Mouse (Mus musculus): ENCODE results near the gene Gm21969. TPM values are rescaled to one million over a fixed set of nuclear protein-coding genes. Genes with fewer than 3 reads are reported as not detected.

The Gm21969 gene
- total RNA-seq, 2 experiments from 2014 or later, result not detected

DNA sequence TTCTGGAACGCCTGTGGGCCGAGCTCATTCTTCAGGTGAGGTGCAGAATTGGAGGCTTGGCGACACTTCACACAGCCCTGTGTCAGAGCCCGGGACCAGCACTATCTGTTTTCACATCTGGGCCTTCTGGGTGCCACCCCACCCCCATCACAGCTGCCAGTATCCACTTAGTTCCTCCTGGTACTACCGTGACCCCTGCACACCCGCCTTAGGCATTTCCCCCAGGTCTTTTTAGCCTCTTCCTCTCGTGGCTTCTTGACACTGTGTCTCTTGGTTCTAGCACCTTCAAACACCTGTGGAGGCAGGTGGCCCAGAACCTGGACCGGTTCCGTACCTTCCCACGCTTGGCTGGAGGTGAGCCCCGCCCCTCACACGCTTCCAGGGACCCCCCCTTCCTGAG is 37.3 kb downstream of the Gm21969 start:
- intact Hi-C loops (cut with DNase I), result no loop called here
- no peak for DNase-seq (ENCODE audit: low spot score in 2 of 2)

DNA sequence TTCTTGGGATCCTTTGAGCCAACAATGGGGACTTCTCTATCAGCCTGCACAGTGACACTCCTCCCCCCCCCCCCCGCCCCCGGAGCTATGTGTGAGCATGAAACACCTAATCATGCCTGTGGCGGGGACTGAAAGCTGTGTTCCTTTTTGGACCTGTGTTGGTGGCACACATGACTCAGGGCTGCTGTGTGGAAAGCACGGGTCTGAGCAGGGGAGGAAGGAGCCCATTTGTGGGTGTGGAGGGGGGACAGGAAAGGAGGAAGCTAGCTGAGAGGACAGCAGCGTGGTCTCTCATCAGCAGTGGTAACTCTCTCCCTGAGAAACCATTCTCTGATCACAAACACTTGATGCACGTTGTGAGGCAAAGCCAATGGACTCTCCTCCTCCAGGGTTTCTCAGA is 37.8 kb downstream of the Gm21969 start:
- intact Hi-C loops (cut with DNase I), result no loop called here
- peak in 1 of 2 experiments; percentile 28 for DNase-seq (ENCODE audit: low spot score in 2 of 2)

DNA sequence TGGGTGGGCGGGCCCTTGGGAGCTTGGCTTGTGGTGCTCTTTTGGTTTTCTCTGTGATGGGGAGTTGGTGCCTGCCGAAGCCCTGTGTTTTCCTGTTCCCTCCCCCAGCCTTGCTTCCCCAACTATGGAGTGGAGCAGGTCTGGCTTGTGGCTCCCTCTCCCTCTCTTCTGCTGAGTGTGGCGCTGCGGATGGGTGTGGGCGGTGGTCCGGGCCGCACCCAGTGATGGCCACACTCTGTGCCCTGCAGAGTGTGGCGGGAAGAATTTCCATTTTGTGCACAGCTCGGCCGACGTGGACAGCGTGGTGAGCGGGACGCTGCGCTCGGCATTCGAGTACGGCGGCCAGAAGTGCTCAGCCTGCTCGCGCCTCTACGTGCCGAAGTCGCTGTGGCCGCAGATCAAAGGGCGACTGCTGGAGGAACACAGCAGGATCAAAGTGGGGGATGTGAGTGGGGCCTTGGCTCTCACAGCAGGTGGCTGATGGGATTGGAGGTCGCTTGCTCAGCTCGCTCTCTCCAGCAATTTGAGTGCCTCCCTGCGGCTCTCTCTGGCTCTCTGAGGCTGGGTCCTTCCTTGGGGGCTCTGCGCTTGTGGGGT is 38.9 kb downstream of the Gm21969 start:
- DNase-seq (ENCODE audit: low spot score in 2 of 2), result no peak
- intact Hi-C loops (cut with DNase I), result no loop called here

DNA sequence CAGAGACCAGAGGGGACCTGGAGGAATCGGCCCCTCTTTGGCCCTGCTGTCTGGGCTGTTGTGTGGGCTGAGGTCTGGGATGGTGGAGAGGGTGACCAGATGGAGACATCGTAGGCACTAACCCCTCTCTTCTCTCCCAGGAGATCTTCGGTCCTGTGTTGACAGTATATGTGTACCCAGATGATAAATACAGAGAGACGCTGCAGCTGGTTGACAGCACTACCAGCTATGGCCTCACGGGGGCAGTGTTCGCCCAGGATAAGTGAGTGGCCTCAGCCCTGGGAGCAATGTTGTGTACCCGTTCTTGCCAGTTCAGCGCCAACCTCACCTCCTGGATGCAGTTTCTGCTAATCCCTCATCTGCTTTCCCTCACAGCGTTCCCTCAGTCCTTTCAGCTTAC is 41.0 kb downstream of the Gm21969 start:
- peak; percentile 74 to 78 for DNase-seq (ENCODE audit: low spot score in 2 of 2)
- intact Hi-C loops (cut with DNase I), result loop anchor here (1.0 to 2.0 kb wide), 2 partner anchors 26 to 215 kb away; no protein-coding TSS in a partner anchor

DNA sequence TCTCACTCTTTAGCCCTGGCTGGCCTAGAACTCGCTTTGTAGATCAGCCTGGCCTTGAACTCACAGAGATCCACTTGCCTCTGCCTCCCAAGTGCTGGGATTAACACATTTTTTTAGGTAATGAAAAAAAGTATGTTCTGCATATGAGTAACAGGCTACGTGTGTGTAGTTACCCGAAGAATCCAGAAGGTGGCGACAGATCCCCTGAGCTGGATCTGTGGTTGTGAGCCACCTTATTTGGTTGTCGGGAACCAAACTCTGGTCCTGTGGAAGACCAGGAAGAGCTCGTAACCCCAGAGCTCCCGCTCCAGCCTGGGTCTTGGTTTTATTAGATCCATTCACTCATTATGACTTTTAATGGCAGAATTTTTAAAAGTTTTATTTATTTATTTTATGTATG is 43.9 kb downstream of the Gm21969 start:
- DNase-seq (ENCODE audit: low spot score in 2 of 2), result no peak
- intact Hi-C loops (cut with DNase I), result no loop called here

DNA sequence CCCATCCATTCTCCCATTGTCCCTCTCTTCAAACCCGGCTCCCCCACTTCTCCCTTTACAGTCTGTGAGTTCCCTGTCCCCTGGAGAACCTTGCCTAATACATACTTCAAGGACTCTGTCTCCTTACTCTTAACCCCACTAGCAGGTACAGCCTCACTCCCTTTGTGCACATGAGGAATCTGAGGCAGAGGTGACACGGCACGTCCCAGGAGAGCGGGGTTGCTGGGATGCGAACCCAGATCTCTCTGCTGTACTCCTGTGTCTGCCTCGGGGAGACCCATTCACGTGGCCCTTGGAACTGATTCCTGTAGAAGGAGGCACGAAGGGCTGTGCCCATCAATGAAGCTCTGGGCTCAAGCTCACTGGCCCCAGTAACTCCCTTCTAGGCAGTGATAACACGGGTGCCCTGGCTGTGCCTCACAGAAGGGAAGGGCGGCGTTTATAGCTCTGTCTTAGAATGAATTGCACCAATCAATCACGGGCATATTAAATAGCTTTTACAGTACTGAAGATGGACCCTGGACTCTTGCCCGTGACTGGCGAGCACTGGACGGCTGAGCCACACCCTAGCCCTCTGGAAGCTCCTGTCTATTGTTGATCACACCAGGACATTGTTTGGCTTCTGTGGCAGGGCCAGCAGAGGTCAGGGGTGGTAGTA is 47.2 kb downstream of the Gm21969 start:
- no peak for DNase-seq (ENCODE audit: low spot score in 2 of 2)
- intact Hi-C loops (cut with DNase I), result no loop called here

DNA sequence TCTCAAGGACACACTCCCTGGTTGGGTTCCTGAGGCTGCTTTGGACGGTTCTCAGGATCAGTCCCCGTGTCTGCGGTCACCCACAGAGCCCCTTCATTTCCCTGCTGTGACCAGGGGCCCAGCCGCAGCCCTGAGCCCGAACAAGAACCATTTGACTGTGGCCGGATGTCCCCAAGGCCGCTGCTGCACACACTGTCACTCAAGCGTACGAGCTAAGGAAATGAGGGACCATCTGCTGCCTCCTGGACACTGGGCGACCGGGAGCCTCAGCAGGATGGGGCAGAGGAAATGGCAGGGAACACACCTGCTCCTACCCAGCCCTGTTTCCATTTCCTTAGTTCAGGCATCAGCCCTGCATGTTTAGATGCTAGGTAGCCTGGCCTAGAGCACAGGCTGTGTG is 47.9 kb downstream of the Gm21969 start:
- intact Hi-C loops (cut with DNase I), result no loop called here
- no peak for DNase-seq (ENCODE audit: low spot score in 2 of 2)

DNA sequence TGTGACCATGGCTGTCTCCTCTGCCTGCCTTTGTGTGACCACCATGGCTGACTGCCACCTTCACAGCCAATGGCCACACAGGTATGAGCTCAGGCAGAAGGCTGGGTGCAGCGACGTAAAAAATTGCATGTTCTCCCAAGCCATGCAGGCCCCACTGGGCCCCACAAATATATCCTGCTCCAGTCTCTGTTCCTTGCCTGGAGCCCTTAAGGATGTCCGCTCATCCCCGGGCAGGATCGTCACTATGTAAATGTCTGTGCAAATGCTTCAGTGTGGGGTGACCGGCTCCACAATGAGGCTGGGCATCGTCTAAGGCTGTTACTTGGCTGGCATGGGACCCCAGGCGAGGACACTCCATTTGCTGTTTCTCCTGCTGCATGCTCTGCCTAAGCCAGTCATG is 50.3 kb downstream of the Gm21969 start, which contains the start of gene Tas1r2:
TSS of gene Tas1r2 (plus strand) at position 301 of the 400 bp plus-strand sequence.
- no peak for DNase-seq (ENCODE audit: low spot score in 2 of 2)
- intact Hi-C loops (cut with DNase I), result no loop called here

DNA sequence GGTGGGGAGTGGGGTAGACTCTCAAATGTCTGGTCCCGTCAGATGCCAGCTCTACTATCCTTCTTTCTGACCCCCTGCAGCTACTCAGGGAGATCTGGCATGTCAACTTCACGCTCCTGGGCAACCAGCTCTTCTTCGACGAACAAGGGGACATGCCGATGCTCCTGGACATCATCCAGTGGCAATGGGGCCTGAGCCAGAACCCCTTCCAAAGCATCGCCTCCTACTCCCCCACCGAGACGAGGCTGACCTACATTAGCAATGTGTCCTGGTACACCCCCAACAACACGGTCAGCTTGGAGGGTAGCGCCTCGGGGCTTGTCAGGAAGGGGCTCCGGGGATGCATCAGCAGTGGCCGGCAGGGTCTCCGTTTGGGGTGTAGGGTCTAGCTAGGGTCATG is 58.9 kb downstream of the Gm21969 start:
- DNase-seq (ENCODE audit: low spot score in 2 of 2), result no peak
- intact Hi-C loops (cut with DNase I), result no loop called here

DNA sequence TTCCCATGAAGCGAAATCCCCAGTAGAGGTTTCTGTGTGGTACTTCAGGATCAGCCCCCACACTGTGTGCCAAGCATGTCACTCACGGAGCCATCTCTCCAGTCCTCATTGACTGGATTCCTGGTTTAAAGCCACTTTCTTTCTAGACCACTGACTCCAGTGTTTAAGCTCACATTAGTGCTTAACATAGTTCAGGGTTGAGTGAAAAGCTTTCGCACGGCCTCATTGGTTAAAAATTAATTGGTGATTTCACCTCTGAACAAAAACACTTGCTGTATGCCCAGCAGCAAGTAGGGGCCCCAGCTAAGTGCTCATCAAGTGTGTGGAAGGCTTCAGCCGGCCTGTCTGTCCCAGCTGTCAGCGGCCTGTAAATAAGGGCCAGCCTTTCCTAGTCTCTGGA is 64.6 kb downstream of the Gm21969 start:
- intact Hi-C loops (cut with DNase I), result no loop called here
- DNase-seq (ENCODE audit: low spot score in 2 of 2), result no peak

DNA sequence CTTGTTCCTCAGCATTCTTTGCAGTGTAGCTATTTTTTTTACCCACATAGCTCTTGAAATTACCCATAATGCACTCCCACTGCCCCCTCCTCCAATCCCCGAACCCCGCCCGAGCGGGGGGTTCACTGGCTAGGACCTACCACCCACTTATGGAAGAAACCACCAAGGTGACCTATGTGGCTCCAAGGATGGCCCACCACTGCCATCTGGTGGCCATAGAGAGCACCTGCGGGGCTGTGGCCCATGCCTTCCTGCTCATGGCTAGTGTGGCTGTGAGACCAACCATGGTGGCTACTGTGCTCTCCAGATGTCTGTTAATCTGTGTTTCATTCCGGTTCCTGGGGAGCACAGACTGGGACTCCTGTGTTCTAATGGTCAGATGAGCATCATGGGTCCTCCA is 66.9 kb downstream of the Gm21969 start:
- DNase-seq (ENCODE audit: low spot score in 2 of 2), result peak; percentile 36 to 49
- intact Hi-C loops (cut with DNase I), result loop anchor here (1.0 kb wide), 1 partner anchor 26 kb away; no protein-coding TSS in a partner anchor

DNA sequence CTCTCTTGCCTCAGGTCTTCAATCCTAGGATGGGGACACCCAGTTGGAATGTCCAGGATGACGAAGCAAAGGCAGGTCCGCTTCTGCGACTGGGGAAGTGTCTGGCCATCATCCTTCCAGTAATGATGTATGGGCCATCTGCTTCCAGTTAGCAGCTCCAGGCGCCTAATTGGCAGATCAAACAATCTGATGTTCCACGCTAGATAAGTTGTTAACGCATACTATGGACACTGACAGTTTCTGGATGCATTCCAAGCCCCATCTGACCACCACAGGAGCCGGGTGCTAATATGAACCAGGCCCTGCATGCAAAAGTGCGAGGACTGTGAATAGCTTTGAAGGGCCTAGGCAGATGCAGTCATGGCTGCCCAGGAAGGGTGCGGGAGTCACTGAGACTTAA is 72.7 kb downstream of the Gm21969 start:
- intact Hi-C loops (cut with DNase I), result no loop called here
- DNase-seq (ENCODE audit: low spot score in 2 of 2), result no peak

DNA sequence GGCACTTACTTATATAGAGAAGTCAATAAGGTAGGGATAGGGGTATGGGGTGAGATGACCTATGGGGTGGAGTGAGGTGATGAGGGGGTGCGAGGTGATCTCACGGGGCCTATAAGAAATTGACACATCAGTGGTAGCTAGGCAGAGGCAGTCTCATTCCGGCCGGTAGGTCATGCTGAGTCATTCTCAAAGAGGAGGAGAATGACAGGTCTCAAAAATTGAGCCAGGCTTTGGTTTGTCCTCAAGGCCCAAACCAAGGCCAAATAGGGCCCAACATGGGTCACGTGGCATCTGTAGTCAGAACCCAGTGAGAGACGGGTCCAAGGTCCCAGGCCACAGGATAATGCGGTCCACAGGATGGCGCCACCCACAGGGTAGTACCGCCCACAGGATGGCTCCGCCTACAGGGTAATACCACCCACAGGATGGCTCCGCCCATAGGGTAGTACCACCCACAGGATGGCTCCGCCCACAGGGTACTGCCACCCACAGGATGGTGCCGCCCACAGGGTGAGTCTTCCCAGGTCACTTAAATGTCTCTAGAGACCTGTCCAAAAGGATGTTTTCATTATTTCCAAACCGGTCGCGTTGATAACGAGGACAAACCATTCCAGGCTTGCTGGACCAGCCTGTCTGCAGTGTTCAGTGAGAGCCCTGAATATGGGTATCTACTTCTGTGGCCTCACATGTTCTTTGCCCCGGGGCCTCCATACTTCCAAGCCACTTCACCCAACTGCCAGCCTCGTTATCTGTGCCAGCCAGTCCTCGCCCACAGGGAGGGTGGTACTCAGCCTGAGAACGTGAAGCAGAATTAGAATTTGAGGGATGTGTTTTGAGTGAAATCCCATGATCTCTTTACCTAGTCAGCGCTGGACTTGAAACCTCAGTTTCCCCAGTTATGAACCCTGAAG is 81.0 kb downstream of the Gm21969 start:
- intact Hi-C loops (cut with DNase I), result loop anchor here (1.0 kb wide), 1 partner anchor 174 kb away; no protein-coding TSS in a partner anchor
- DNase-seq (ENCODE audit: low spot score in 2 of 2), result no peak

DNA sequence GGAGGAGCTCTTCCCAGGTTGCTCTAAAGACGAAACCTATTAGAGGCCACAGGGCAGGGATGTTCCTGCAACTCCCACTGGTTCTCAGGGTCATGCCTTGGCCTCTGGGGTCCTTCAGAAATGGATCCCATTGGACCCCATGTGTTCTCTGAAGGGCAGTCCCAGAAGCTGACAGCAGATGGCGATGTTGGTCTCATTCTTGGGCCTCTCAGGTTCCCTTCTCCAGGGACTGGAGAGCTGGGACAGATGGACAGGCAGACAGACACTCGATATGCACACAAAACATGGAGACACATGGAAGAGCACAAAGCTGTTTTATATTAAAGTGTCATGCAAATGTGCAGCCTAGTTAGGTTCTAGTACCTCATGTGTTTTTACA is 81.6 kb downstream of the Gm21969 start:
- DNase-seq (ENCODE audit: low spot score in 2 of 2), result peak; percentile 51 to 68
- intact Hi-C loops (cut with DNase I), result loop anchor here (1.0 kb wide), 1 partner anchor 174 kb away; no protein-coding TSS in a partner anchor

DNA sequence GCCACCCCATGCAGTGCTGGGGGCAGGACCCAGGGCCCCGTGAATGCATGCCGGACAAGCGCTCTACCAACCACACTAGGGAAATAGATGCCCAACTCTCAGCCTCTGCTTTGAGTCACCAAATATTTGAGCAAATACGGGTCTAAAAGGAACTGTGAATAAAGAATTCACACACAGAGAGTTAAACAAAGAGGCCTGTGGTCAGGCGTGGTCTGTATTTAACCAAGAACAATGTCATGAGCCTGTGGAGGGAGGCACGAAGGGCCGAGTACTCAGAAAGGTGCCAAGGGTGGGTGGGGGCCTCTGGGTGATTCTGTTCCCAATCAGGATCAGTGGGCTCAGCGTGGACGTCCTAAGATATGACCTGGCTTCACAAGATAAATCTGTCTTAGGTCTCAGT is 85.1 kb downstream of the Gm21969 start:
- intact Hi-C loops (cut with DNase I), result no loop called here
- DNase-seq (ENCODE audit: low spot score in 2 of 2), result no peak

DNA sequence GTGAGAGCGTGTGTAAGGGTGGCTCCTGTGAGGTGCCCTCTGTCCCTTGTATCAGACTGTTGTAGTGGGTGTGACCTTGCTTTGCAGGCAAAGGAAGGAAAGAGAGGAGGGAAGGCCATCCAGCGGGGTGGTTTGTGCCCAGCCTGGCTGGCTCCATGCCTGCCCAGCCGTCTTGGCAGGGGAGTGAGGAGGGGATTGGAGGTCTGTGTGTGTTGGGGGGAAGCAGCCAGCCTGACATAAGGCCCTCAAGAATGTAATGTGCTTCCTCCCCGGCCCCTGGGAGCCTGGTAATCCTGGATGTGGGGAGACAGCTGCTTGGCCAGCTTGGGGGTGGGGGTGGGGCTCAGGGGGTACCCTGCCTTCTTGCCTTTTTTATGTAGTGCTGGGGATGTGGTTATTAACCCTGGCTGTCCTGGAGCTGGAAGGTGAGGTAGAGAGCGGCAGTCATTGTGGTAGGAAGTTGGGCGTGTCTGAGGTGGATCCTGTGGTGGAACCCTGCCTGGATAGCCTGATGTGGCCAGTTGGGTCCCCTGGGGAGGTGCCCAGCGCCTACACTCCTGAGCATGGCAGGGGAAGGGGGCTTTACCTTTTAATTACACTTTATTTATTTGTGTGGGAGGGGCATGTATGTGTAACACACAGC is 86.8 kb downstream of the Gm21969 start:
- intact Hi-C loops (cut with DNase I), result no loop called here
- no peak for DNase-seq (ENCODE audit: low spot score in 2 of 2)

DNA sequence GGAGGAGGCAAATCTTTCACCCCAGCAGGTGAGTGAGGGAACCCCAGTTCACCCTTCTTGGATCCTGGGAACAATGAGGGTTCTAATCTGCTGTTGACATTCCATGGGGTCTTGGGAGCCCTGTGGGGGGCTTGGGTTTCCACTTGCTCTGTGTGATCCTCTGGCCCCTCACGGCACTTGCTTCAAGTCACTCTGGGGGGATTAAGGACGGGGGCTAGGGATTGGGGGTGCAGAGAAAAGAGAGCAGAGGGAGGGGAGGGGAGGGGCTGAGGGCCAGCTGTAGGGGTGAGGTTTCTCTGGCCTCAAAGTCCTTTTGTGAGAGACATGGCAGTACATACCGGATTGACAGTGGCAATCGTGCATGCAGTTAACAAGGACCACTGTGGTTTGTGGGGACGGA is 90.3 kb downstream of the Gm21969 start:
- intact Hi-C loops (cut with DNase I), result no loop called here
- DNase-seq (ENCODE audit: low spot score in 2 of 2), result no peak

DNA sequence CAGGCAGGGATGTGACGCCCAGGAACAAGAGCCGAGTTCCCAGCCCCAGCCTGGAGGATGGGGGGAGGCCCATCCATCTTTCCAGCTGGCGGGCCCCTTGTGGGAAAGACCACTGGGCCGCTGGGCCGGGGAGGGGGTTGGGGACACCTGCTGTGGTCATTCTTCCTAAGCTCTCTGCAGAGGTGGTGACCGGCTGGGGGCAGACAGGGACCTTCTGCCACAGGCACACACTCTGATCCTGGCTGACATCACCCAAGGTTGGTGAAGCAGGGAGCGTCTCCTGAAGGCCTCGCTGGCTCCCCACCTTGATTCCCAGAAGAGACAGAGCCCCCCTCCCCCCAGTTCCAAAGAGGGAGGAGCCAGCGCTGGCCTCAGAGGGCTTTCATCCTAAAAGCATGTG is 94.8 kb downstream of the Gm21969 start:
- no peak for DNase-seq (ENCODE audit: low spot score in 2 of 2)
- intact Hi-C loops (cut with DNase I), result no loop called here

DNA sequence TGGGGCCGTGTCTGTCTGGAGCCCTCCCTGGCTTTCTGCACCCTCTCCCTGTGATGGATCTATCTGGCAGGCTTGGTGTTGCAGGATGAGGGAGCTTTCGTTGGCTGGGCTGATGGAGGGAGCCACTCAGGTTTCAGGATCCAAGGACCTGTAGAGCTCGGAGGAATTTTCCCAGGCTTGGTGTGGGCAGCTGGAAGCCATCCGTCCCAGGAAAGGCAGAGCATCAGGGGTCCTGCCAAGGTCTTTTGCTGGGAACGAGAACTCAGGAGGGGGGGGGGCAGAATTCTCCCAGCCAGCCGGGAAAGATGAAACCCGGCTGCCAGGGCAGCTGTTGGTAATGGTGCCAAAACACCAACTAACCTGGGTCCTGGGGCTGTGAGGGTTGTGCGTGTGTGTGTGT is 95.6 kb downstream of the Gm21969 start:
- DNase-seq (ENCODE audit: low spot score in 2 of 2), result no peak
- intact Hi-C loops (cut with DNase I), result no loop called here

DNA sequence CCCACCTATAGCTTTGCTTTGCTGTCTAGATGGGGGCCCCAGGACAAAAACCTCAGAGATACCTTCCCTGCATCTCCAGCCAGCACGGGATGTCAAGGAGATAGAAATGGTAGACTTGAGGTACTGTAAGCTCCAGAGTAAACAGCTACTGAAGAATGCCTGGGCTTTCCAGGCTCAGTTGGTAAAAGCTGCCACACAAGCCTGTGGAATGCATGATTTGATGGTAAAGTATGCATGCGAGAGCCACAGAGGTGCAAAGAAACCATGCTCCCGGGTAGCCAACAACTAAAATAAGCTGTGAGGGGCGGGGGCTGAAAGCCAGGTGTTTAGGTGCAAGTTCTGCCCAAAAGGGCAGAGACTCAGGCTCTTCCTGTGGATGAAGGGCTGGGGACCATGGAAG is 99.9 kb downstream of the Gm21969 start:
- DNase-seq (ENCODE audit: low spot score in 2 of 2), result no peak
- intact Hi-C loops (cut with DNase I), result loop anchor here (5.0 kb wide), 1 partner anchor 49 kb away; no protein-coding TSS in a partner anchor

All from left cerebral cortex, postnatal 25 days (tissue).